Mouse (Mus musculus): Measurements from ENCODE around the gene Ccin. TPM values are rescaled to one million over a fixed set of nuclear protein-coding genes. Genes with fewer than 3 reads are reported as not detected.
A peak's percentile ranks its signal among the peaks of the same experiment; 100 is the strongest.

The Ccin gene
- polyA plus RNA-seq, 1 experiment from 2014 or later, result not detected

DNA sequence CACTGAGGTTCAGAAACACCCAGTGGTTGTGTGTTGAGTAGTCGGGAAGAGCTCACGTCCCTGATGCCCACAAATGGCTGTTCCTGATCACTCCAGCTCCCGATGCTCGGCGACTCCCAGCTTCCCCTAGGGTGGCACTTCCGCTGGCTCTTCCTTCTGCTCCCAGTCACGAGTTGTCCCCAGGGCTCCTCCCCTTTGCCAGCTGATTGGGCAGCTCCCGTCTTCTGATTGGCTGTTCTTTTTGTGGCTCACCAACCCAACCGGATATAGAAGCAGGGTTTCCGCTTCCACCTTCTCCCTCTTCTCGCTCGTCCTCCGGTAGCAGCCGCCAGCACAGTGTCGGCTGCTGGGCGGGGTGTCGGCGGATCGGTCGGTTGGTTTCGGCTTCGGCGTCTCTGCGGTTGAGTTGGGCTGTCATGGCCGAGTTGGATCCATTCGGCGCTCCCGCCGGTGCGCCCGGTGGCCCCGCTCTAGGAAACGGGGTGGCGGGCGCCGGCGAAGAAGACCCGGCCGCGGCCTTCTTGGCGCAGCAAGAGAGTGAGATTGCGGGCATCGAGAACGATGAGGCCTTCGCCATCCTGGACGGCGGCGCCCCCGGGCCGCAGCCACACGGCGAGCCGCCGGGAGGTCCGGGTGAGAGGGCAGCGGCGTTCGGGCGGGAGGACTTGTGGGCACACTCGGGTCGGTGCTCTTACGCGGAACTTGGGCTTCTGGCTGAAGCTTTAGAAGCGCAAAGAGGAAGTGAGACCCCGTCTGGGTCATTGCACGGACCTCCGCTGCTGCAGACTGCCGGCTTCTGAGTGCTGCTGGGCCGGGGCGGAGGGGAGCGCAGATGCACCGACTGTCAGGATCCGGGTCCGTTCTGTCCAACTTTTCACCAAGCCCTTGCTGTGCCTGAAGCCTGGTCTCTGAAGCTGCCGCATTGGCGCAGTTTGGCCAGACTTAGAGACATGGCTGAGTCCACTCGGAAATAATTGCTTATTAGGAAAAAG is 29.4 kb downstream of the Ccin start:
- WGBS, result under 1% methylated on average over 77 of the region's 77 CpGs
- peak overlapping the region; percentile 97 for H3K9ac ChIP-seq (ENCODE audit: low read length)
- no peaks in the 10 kb centered on the region for H3K36me3 ChIP-seq (ENCODE audit: control insufficient read depth, insufficient read depth, low read length)
- ATAC-seq (ENCODE audit: low FRiP score, low TSS enrichment) (peak; percentile 98), DNase-seq (ENCODE audit: low spot score) (peak; percentile 95)
- peaks cover 7% of the 10 kb centered on the region for H3K4me1 ChIP-seq (replicated peaks; ENCODE audit: control insufficient read depth, insufficient read depth)
- H3K4me3 ChIP-seq (ENCODE audit: low read depth, low read length), result peak overlapping the region; percentile 99
- peak overlapping the region; percentile 90 for H3K4me2 ChIP-seq (replicated peaks; ENCODE audit: low read depth)
- no peak for TF ChIP-seq EP300 (optimal IDR thresholded peaks at IDR 0.05)
- TF ChIP-seq CTCF (IDR thresholded peaks at IDR 0.05; ENCODE audit: low read depth), result peak; percentile 20; the same call in 1 of the 2 replicates
- no peaks in the 10 kb centered on the region for H3K9me3 ChIP-seq (ENCODE audit: control insufficient read depth, low read length)
- H3K27ac ChIP-seq (replicated peaks), result peak overlapping the region; percentile 91
- H3K27me3 ChIP-seq (ENCODE audit: control insufficient read depth, insufficient read depth, low read length), result no peaks in the 10 kb centered on the region

DNA sequence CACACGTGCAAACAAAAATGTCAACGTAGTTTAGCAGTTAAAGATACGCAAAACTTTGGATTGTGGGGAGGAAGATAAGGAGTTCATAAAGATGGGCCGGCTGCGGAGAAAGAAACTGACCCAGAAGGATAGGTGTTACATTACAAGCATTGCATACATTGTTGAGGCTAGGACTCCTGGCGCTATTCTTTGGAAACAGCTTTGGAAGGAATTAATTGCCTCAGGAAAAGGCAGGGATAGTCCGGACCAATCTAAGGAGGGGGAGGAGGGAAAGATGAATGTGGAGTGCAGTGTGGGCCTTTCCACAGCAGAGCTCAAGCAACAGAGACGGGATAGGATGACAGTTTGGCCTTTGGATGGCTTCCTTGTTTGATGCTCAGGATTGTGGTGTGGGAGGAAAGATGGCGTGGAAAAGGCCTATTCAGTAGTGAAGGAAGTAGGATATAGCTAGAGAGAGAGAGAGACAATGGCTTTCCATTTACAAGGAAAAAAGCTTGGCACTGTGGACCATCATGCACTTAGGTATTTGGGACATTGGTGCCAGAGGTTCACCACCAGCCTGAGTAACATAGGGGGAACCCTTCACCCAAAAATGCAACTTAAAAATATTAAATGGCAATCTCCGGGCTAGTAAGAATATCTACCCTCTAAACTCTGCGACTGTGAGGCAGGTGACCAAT is 30.2 kb downstream of the Ccin start:
- TF ChIP-seq EP300 (optimal IDR thresholded peaks at IDR 0.05) (no peak), CTCF (IDR thresholded peaks at IDR 0.05; ENCODE audit: low read depth) (no peak)
- peaks cover 7% of the 10 kb centered on the region for H3K4me1 ChIP-seq (replicated peaks; ENCODE audit: control insufficient read depth, insufficient read depth)
- no peaks in the 10 kb centered on the region for H3K9me3 ChIP-seq (ENCODE audit: control insufficient read depth, low read length)
- H3K27ac ChIP-seq (replicated peaks), result peak overlapping the region; percentile 91; the same call in 1 of the 2 replicates
- H3K36me3 ChIP-seq (ENCODE audit: control insufficient read depth, insufficient read depth, low read length), result no peaks in the 10 kb centered on the region; the same call in 1 of the 2 replicates
- H3K27me3 ChIP-seq (ENCODE audit: control insufficient read depth, insufficient read depth, low read length), result no peaks in the 10 kb centered on the region
- no peak for ATAC-seq (ENCODE audit: low FRiP score, low TSS enrichment)
- H3K4me3 ChIP-seq (ENCODE audit: low read depth, low read length), result peak overlapping the region; percentile 99
- H3K4me2 ChIP-seq (replicated peaks; ENCODE audit: low read depth), result peak overlapping the region; percentile 90
- DNase-seq (ENCODE audit: low spot score), result no peak
- peak overlapping the region; percentile 97 for H3K9ac ChIP-seq (ENCODE audit: low read length)
- WGBS, result 18% methylated on average over 11 of the region's 11 CpGs

DNA sequence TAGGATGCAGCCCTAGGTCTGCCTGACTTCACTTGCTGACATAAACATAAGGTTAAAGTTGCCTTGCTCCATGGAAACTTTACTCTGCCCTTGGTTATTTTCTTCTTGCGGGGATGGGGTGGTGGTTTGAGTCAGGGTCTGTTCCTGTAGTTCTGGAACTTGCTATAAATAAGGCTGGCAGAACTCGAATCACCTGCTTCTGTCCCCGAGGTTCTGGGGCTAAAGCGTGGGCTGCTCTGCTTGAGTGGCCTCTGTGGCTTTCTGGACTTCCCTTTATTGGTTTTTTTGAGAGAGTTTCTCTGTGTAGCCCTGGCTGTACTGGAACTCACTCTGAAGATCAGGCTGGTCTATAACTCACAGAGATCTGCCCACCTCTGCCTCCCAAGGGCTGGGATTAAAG is 32.8 kb downstream of the Ccin start:
- no peak overlapping the region for H3K4me2 ChIP-seq (replicated peaks; ENCODE audit: low read depth)
- H3K36me3 ChIP-seq (ENCODE audit: control insufficient read depth, insufficient read depth, low read length), result peaks cover 3% of the 10 kb centered on the region; the same call in 1 of the 2 replicates
- no peak overlapping the region for H3K27ac ChIP-seq (replicated peaks)
- no peak overlapping the region for H3K9ac ChIP-seq (ENCODE audit: low read length)
- no peak overlapping the region for H3K4me3 ChIP-seq (ENCODE audit: low read depth, low read length)
- peaks cover 7% of the 10 kb centered on the region for H3K4me1 ChIP-seq (replicated peaks; ENCODE audit: control insufficient read depth, insufficient read depth)
- no peak for DNase-seq (ENCODE audit: low spot score)
- no peak for ATAC-seq (ENCODE audit: low FRiP score, low TSS enrichment)
- no peaks in the 10 kb centered on the region for H3K27me3 ChIP-seq (ENCODE audit: control insufficient read depth, insufficient read depth, low read length)
- no peaks in the 10 kb centered on the region for H3K9me3 ChIP-seq (ENCODE audit: control insufficient read depth, low read length)
- 92% methylated on average over 4 of the region's 4 CpGs for WGBS
- no peak for TF ChIP-seq CTCF (IDR thresholded peaks at IDR 0.05; ENCODE audit: low read depth)
- TF ChIP-seq EP300 (optimal IDR thresholded peaks at IDR 0.05), result no peak

DNA sequence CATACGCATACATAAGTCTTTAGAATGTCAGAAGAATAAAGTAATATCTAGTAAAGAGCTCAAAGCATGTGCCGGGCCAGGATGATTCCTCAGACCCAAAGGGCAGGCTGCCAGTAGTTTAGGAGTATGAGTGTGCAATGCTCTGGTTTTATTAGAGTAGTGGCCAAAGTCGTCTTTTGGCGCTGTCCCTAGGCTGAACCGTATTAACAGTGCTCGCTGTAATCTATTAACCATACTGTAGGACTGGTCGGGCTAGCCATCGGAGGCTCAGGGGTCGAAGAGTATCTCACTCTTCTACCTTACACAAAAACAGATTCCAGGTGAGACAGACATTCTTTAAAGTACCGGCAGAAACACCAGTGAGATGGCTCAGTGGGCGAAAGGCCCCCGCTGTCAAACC is 33.5 kb downstream of the Ccin start:
- DNase-seq (ENCODE audit: low spot score) (no peak), ATAC-seq (ENCODE audit: low FRiP score, low TSS enrichment) (no peak)
- WGBS, result 79% methylated on average over 12 of the region's 12 CpGs
- Histone ChIP-seq H3K36me3 (ENCODE audit: control insufficient read depth, insufficient read depth, low read length) (peaks cover 3% of the 10 kb centered on the region), H3K4me2 (replicated peaks; ENCODE audit: low read depth) (no peak overlapping the region), H3K9me3 (ENCODE audit: control insufficient read depth, low read length) (no peaks in the 10 kb centered on the region), H3K27ac (replicated peaks) (no peak overlapping the region), H3K9ac (ENCODE audit: low read length) (no peak overlapping the region), H3K4me1 (replicated peaks; ENCODE audit: control insufficient read depth, insufficient read depth) (peaks cover 7% of the 10 kb centered on the region), H3K27me3 (ENCODE audit: control insufficient read depth, insufficient read depth, low read length) (no peaks in the 10 kb centered on the region), H3K4me3 (ENCODE audit: low read depth, low read length) (no peak overlapping the region)
- TF ChIP-seq CTCF (IDR thresholded peaks at IDR 0.05; ENCODE audit: low read depth), result no peak
- no peak for TF ChIP-seq EP300 (optimal IDR thresholded peaks at IDR 0.05)

DNA sequence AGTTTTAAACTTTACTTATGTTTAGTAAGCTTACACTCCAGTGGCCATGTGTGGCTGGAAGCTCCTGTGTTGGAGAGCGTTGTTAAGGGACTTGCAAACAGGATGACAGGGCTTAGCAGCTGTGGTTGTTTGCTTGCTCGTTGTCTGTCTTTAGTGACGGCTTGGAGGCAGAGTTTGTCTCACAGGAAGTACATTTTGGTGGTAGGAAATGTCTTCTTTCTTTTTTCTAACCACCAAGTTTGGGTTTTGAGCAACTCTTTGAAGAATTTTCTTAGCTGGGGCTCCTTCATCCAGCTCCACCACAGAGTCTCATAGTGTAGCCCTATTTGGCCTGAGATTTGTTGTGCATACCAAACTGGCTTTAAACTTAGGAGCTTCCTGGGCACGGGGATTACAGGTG is 39.0 kb downstream of the Ccin start:
- 75% methylated on average over 4 of the region's 4 CpGs for WGBS
- H3K27me3 ChIP-seq (ENCODE audit: control insufficient read depth, insufficient read depth, low read length), result no peaks in the 10 kb centered on the region
- no peak for ATAC-seq (ENCODE audit: low FRiP score, low TSS enrichment)
- H3K27ac ChIP-seq (replicated peaks), result no peak overlapping the region
- H3K36me3 ChIP-seq (ENCODE audit: control insufficient read depth, insufficient read depth, low read length), result peaks cover 23% of the 10 kb centered on the region
- no peak overlapping the region for H3K4me3 ChIP-seq (ENCODE audit: low read depth, low read length)
- H3K9ac ChIP-seq (ENCODE audit: low read length), result no peak overlapping the region
- no peaks in the 10 kb centered on the region for H3K9me3 ChIP-seq (ENCODE audit: control insufficient read depth, low read length)
- TF ChIP-seq CTCF (IDR thresholded peaks at IDR 0.05; ENCODE audit: low read depth) (no peak), EP300 (optimal IDR thresholded peaks at IDR 0.05) (no peak)
- H3K4me1 ChIP-seq (replicated peaks; ENCODE audit: control insufficient read depth, insufficient read depth), result no peaks in the 10 kb centered on the region
- DNase-seq (ENCODE audit: low spot score), result no peak
- no peak overlapping the region for H3K4me2 ChIP-seq (replicated peaks; ENCODE audit: low read depth)
